Comparison of ENCODE assay signal across 16 mouse cellular contexts in genomic region chr3:41674778-41675177, GRCm38 (mm10).
DNase-seq lines count a peak whose midpoint lies in the region; ATAC-seq and TF ChIP-seq lines count a peak whose summit lies in the region.
"Had no signal": no experiment of that assay in that cellular context is flagged by ENCODE, and none has a peak within 500 bp of the region (broad histone marks: within the 10 kb centered on the region; RNA-seq: fewer than 3 reads in every experiment).

No protein-coding gene starts in this region.

- H3K9ac ChIP-seq in intestine, postnatal 0 days (ENCODE audit: low read depth, low read length), result no peak overlapping the region
- H3K9ac ChIP-seq in intestine, embryonic 15.5 days, result no peak overlapping the region
- no peak overlapping the region for H3K9ac ChIP-seq in midbrain, postnatal 0 days (replicated peaks; ENCODE audit: low read length, poor library complexity, severe bottlenecking)
- no peak overlapping the region for H3K9ac ChIP-seq in midbrain, embryonic 11.5 days (ENCODE audit: low read length)
- H3K9ac ChIP-seq in stomach, postnatal 0 days (ENCODE audit: low read length), result no peak overlapping the region
- H3K9ac ChIP-seq in kidney, embryonic 16.5 days (replicated peaks; ENCODE audit: low read length), result no peak overlapping the region
- H3K9ac ChIP-seq: embryonic facial prominence, embryonic 15.5 days; limb, embryonic 15.5 days; midbrain, embryonic 12.5 days had no signal

- intact Hi-C loops in heart, postnatal 14 days (cut with DNase I), result loop anchor here (5.0 kb wide), 1 partner anchor 492 kb away; no protein-coding TSS in a partner anchor

- in situ Hi-C loops in Patski (cut with MboI; ENCODE audit: low pct_unique_long_range_greater_than_20kb), result loop anchor here (10.0 kb wide), 1 partner anchor 630 kb away; no protein-coding TSS in a partner anchor

- no peak for TF ChIP-seq EP300 in stomach, postnatal 0 days (optimal IDR thresholded peaks at IDR 0.05)

- H3K4me2 ChIP-seq in intestine, postnatal 0 days (replicated peaks; ENCODE audit: low read depth), result no peak overlapping the region
- H3K4me2 ChIP-seq in intestine, embryonic 15.5 days (replicated peaks), result no peak overlapping the region
- H3K4me2 ChIP-seq in midbrain, postnatal 0 days (ENCODE audit: low read depth, low read length, poor library complexity, severe bottlenecking), result no peak overlapping the region
- no peak overlapping the region for H3K4me2 ChIP-seq in midbrain, embryonic 11.5 days
- H3K4me2 ChIP-seq in stomach, postnatal 0 days (replicated peaks; ENCODE audit: low read depth), result no peak overlapping the region
- no peak overlapping the region for H3K4me2 ChIP-seq in kidney, embryonic 16.5 days (replicated peaks; ENCODE audit: low read depth, low read length)
- H3K4me2 ChIP-seq: embryonic facial prominence, embryonic 15.5 days; limb, embryonic 15.5 days; midbrain, embryonic 12.5 days had no signal

- no peaks in the 10 kb centered on the region for H3K4me1 ChIP-seq in intestine, postnatal 0 days (replicated peaks; ENCODE audit: control insufficient read depth, insufficient read depth, low read length)
- H3K4me1 ChIP-seq in intestine, embryonic 15.5 days (replicated peaks), result no peaks in the 10 kb centered on the region
- no peaks in the 10 kb centered on the region for H3K4me1 ChIP-seq in midbrain, postnatal 0 days (ENCODE audit: insufficient read depth, low read length)
- no peaks in the 10 kb centered on the region for H3K4me1 ChIP-seq in midbrain, embryonic 11.5 days (ENCODE audit: control insufficient read depth, insufficient read depth, low read length)
- H3K4me1 ChIP-seq in stomach, postnatal 0 days (replicated peaks; ENCODE audit: control insufficient read depth, insufficient read depth), result no peaks in the 10 kb centered on the region
- H3K4me1 ChIP-seq in kidney, embryonic 16.5 days (ENCODE audit: insufficient read depth, low read length), result no peaks in the 10 kb centered on the region
- H3K4me1 ChIP-seq: embryonic facial prominence, embryonic 15.5 days; limb, embryonic 15.5 days; midbrain, embryonic 12.5 days had no signal

- H3K9me3 ChIP-seq in intestine, postnatal 0 days (ENCODE audit: control insufficient read depth), result no peaks in the 10 kb centered on the region
- H3K9me3 ChIP-seq in intestine, embryonic 15.5 days, result no peaks in the 10 kb centered on the region
- no peaks in the 10 kb centered on the region for H3K9me3 ChIP-seq in midbrain, postnatal 0 days (ENCODE audit: low read length)
- no peaks in the 10 kb centered on the region for H3K9me3 ChIP-seq in midbrain, embryonic 11.5 days (ENCODE audit: control insufficient read depth, low read length)
- no peaks in the 10 kb centered on the region for H3K9me3 ChIP-seq in stomach, postnatal 0 days (ENCODE audit: control insufficient read depth, low read length)
- H3K9me3 ChIP-seq in kidney, embryonic 16.5 days (ENCODE audit: low read length), result no peaks in the 10 kb centered on the region
- H3K9me3 ChIP-seq: embryonic facial prominence, embryonic 15.5 days; limb, embryonic 15.5 days; midbrain, embryonic 12.5 days had no signal

- TF ChIP-seq CTCF in intestine, postnatal 0 days (IDR thresholded peaks at IDR 0.05; ENCODE audit: low read depth), result peak; percentile 63
- TF ChIP-seq CTCF in midbrain, postnatal 0 days (IDR thresholded peaks at IDR 0.05), result peak; percentile 29
- peak; percentile 72 for TF ChIP-seq CTCF in Patski (IDR thresholded peaks at IDR 0.05)
- TF ChIP-seq CTCF in stomach, postnatal 0 days (IDR thresholded peaks at IDR 0.05; ENCODE audit: low read depth), result peak; percentile 55

- ATAC-seq in intestine, postnatal 0 days, result no peak
- ATAC-seq in intestine, embryonic 15.5 days, result no peak
- ATAC-seq in midbrain, postnatal 0 days (ENCODE audit: low FRiP score), result no peak
- ATAC-seq in midbrain, embryonic 11.5 days (ENCODE audit: low FRiP score), result no peak
- no peak for ATAC-seq in Patski
- no peak for ATAC-seq in stomach, postnatal 0 days (ENCODE audit: low FRiP score, low TSS enrichment)
- no peak for ATAC-seq in kidney, embryonic 16.5 days (ENCODE audit: low FRiP score, low TSS enrichment)
- ATAC-seq: intestine, embryonic 16.5 days had no signal

- no peaks in the 10 kb centered on the region for H3K27me3 ChIP-seq in intestine, postnatal 0 days (replicated peaks; ENCODE audit: control insufficient read depth, insufficient read depth, low read length)
- no peaks in the 10 kb centered on the region for H3K27me3 ChIP-seq in intestine, embryonic 15.5 days (replicated peaks)
- no peaks in the 10 kb centered on the region for H3K27me3 ChIP-seq in midbrain, postnatal 0 days (ENCODE audit: insufficient read depth, low read length)
- no peaks in the 10 kb centered on the region for H3K27me3 ChIP-seq in midbrain, embryonic 11.5 days (ENCODE audit: control insufficient read depth, insufficient read depth, low read length)
- no peaks in the 10 kb centered on the region for H3K27me3 ChIP-seq in Patski
- H3K27me3 ChIP-seq in stomach, postnatal 0 days (ENCODE audit: control insufficient read depth, insufficient read depth, low read length), result no peaks in the 10 kb centered on the region
- H3K27me3 ChIP-seq in kidney, embryonic 16.5 days (ENCODE audit: insufficient read depth, low read length), result no peaks in the 10 kb centered on the region
- H3K27me3 ChIP-seq: embryonic facial prominence, embryonic 15.5 days; limb, embryonic 15.5 days; midbrain, embryonic 12.5 days had no signal

- POLR2A ChIA-PET in Patski (lab: Charles Lee), result no interaction called here

- no peaks in the 10 kb centered on the region for H3K36me3 ChIP-seq in intestine, postnatal 0 days (ENCODE audit: control insufficient read depth, insufficient read depth)
- no peaks in the 10 kb centered on the region for H3K36me3 ChIP-seq in intestine, embryonic 15.5 days
- H3K36me3 ChIP-seq in midbrain, postnatal 0 days (ENCODE audit: insufficient read depth, low read length), result peaks cover 12% of the 10 kb centered on the region; the same call in 1 of the 2 replicates
- H3K36me3 ChIP-seq in midbrain, embryonic 11.5 days (ENCODE audit: control insufficient read depth, insufficient read depth, low read length), result no peaks in the 10 kb centered on the region
- H3K36me3 ChIP-seq in stomach, postnatal 0 days (ENCODE audit: control insufficient read depth, insufficient read depth, low read length), result peaks cover 3% of the 10 kb centered on the region; the same call in 1 of the 2 replicates
- H3K36me3 ChIP-seq in kidney, embryonic 16.5 days (ENCODE audit: insufficient read depth, low read length), result peaks cover 5% of the 10 kb centered on the region; the same call in 1 of the 2 replicates
- H3K36me3 ChIP-seq: embryonic facial prominence, embryonic 15.5 days had no signal

- no peak for DNase-seq in midbrain, postnatal 0 days (ENCODE audit: low spot score)
- DNase-seq in midbrain, embryonic 11.5 days (ENCODE audit: low spot score, missing footprints), result no peak
- no peak for DNase-seq in Patski (ENCODE audit: low read depth, low spot score)
- no peak for DNase-seq in stomach, postnatal 0 days (ENCODE audit: low spot score)
- DNase-seq in heart, postnatal 14 days, result no peak
- DNase-seq: adrenal gland, postnatal 14 days; cerebellum, adult 8-10 months; thymus, adult 18-20 months had no signal

- CTCF ChIA-PET in Patski (lab: Charles Lee), result interaction anchor here (0.7 to 2.5 kb wide), 12 partner anchors 10 to 633 kb away, joined by 3 to 10 read pairs (median 3); no protein-coding TSS in a partner anchor

- no peak overlapping the region for H3K27ac ChIP-seq in intestine, postnatal 0 days (ENCODE audit: low read depth, low read length)
- H3K27ac ChIP-seq in intestine, embryonic 15.5 days, result no peak overlapping the region
- H3K27ac ChIP-seq in midbrain, postnatal 0 days (ENCODE audit: low read depth, low read length), result no peak overlapping the region
- no peak overlapping the region for H3K27ac ChIP-seq in midbrain, embryonic 11.5 days (ENCODE audit: low read depth, low read length)
- no peak overlapping the region for H3K27ac ChIP-seq in stomach, postnatal 0 days (replicated peaks)
- H3K27ac ChIP-seq in kidney, embryonic 16.5 days (ENCODE audit: low read length), result no peak overlapping the region
- H3K27ac ChIP-seq: embryonic facial prominence, embryonic 15.5 days; limb, embryonic 15.5 days; midbrain, embryonic 12.5 days had no signal

- no peak overlapping the region for H3K4me3 ChIP-seq in intestine, postnatal 0 days (ENCODE audit: low read depth, low read length)
- no peak overlapping the region for H3K4me3 ChIP-seq in intestine, embryonic 15.5 days (replicated peaks)
- no peak overlapping the region for H3K4me3 ChIP-seq in midbrain, postnatal 0 days (ENCODE audit: low read depth, low read length)
- H3K4me3 ChIP-seq in midbrain, embryonic 11.5 days (ENCODE audit: low read depth, low read length), result no peak overlapping the region
- no peak overlapping the region for H3K4me3 ChIP-seq in stomach, postnatal 0 days (ENCODE audit: low read depth, low read length)
- no peak overlapping the region for H3K4me3 ChIP-seq in kidney, embryonic 16.5 days (ENCODE audit: low read length)
- H3K4me3 ChIP-seq: embryonic facial prominence, embryonic 15.5 days; limb, embryonic 15.5 days; midbrain, embryonic 12.5 days; myocyte had no signal
